Mouse (Mus musculus): ENCODE measurements at regions not wholly inside any gene's neighbourhood (a gene's known extent, or its start where the extent isn't known, plus 50 kb on each side); places are given as distances from the start of the nearest gene placed in this dataset.
A peak's percentile ranks its signal among the peaks of the same experiment; 100 is the strongest.

DNA sequence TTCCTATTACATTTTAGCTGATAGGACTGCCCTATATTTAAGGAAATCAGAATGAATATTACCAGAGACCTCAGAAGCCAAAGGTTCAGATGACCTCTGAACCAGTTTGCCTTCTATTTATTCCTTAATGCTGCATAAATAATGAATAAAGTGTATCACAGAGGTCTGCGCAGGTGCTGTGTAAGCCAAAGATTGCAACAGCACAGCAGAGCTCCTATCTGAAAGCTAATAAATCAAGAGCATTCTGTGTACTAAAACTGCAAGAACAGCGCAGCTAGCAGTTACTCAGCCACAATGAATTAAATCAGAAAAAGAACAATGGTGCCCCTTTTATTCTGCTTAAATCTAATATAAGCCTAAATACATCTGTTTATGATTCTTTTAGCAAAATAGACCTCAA lies 1208.5 kb downstream of the Rapgef2 start:
- no peak overlapping the region for H3K9ac ChIP-seq (ENCODE audit: low read depth, low read length)
- ATAC-seq (ENCODE audit: low read depth), result no peak
- H3K27me3 ChIP-seq (ENCODE audit: control insufficient read depth, insufficient read depth, low read depth, low read length), result no peaks in the 10 kb centered on the region
- no peaks in the 10 kb centered on the region for H3K4me1 ChIP-seq (ENCODE audit: control insufficient read depth, low read depth, low read length)
- no peak overlapping the region for H3K4me2 ChIP-seq (ENCODE audit: low read depth, low read length)
- WGBS (ENCODE audit: insufficient replicate concordance), result 64% methylated on average over 2 of the region's 2 CpGs
- no peak overlapping the region for H3K4me3 ChIP-seq (ENCODE audit: low read depth, low read length)
- no peaks in the 10 kb centered on the region for H3K9me3 ChIP-seq (replicated peaks; ENCODE audit: control insufficient read depth, low read length)
- H3K27ac ChIP-seq (ENCODE audit: low read length), result no peak overlapping the region
- no peaks in the 10 kb centered on the region for H3K36me3 ChIP-seq (ENCODE audit: control insufficient read depth, insufficient read depth)

DNA sequence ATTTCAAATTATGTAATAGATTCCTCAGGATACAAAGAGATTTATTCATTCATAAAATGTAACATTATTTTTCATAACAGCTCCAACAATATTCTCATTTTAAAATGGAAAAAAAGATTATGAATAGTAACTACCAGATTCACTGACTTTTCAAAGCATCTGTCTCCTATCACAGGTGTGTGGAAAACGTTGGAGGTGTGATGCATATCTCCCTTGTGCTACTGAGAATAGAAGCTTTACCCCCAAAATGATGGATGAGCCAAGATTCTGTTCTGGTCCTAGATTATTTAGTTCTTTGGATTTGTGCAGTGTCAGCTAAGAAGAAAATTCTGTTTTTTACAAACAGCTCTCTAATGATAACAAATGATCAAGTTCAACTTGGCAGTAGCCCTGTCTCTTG lies 1209.0 kb downstream of the Rapgef2 start:
- no peaks in the 10 kb centered on the region for H3K27me3 ChIP-seq (ENCODE audit: control insufficient read depth, insufficient read depth, low read depth, low read length)
- no peak overlapping the region for H3K4me3 ChIP-seq (ENCODE audit: low read depth, low read length)
- ATAC-seq (ENCODE audit: low read depth), result no peak
- whole genome bisulfite sequencing (ENCODE audit: insufficient replicate concordance), result 20% methylated on average over 1 of the region's 1 CpGs
- H3K9ac ChIP-seq (ENCODE audit: low read depth, low read length), result no peak overlapping the region
- no peaks in the 10 kb centered on the region for H3K4me1 ChIP-seq (ENCODE audit: control insufficient read depth, low read depth, low read length)
- no peaks in the 10 kb centered on the region for H3K9me3 ChIP-seq (replicated peaks; ENCODE audit: control insufficient read depth, low read length)
- no peak overlapping the region for H3K27ac ChIP-seq (ENCODE audit: low read length)
- no peak overlapping the region for H3K4me2 ChIP-seq (ENCODE audit: low read depth, low read length)
- no peaks in the 10 kb centered on the region for H3K36me3 ChIP-seq (ENCODE audit: control insufficient read depth, insufficient read depth)

DNA sequence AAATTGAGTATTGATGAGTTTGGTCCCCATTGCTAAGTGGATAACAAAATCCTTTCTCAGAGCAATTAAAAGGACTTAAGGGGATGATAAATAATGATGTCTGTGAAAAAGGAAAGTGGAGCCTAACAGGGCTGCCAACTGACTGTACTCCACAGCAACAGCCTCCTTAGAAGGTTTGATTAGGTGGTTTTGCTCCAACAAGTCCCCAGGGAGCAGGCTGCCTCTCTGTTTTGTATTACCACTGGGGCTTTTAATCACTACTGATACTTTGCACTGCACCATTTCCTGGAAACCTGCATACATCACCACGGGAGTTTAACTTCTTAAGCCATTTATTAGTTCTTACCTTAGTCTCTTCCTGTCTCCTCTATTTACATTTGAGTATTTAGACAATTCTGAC lies 1213.3 kb downstream of the Rapgef2 start:
- Histone ChIP-seq H3K4me3 (ENCODE audit: low read depth, low read length) (no peak overlapping the region), H3K4me2 (ENCODE audit: low read depth, low read length) (no peak overlapping the region), H3K36me3 (ENCODE audit: control insufficient read depth, insufficient read depth) (no peaks in the 10 kb centered on the region), H3K27me3 (ENCODE audit: control insufficient read depth, insufficient read depth, low read depth, low read length) (no peaks in the 10 kb centered on the region), H3K9ac (ENCODE audit: low read depth, low read length) (no peak overlapping the region), H3K4me1 (ENCODE audit: control insufficient read depth, low read depth, low read length) (no peaks in the 10 kb centered on the region), H3K27ac (ENCODE audit: low read length) (no peak overlapping the region), H3K9me3 (replicated peaks; ENCODE audit: control insufficient read depth, low read length) (no peaks in the 10 kb centered on the region)
- no peak for ATAC-seq (ENCODE audit: low read depth)
- WGBS (ENCODE audit: insufficient replicate concordance), result 48% methylated on average over 1 of the region's 1 CpGs

DNA sequence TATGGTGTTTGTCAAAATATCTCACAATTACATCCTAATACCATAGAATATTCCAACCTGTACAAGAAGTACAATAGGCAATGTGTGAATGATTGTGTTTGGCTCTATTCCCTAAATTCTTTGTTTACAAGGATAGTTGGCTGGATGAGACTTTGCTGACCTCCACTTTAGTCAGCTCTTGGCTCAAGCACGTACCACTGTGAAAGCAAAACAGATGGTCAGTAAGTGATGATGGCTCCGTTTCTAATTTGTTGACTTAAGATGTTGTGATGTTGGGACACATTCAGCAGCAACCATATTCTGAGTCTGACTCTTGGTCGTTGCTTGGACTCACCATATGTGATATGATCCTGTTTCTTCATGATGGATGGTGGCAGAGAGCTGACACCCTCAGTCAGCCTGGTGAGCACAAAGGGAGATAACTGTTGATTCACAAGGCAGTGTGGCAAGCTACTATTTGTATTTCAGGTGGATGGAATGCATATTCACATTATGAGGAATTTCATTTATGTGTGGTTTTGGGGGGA lies 1219.1 kb downstream of the Rapgef2 start:
- Histone ChIP-seq H3K4me2 (ENCODE audit: low read depth, low read length) (no peak overlapping the region), H3K4me3 (ENCODE audit: low read depth, low read length) (no peak overlapping the region), H3K36me3 (ENCODE audit: control insufficient read depth, insufficient read depth) (no peaks in the 10 kb centered on the region), H3K4me1 (ENCODE audit: control insufficient read depth, low read depth, low read length) (no peaks in the 10 kb centered on the region), H3K9ac (ENCODE audit: low read depth, low read length) (no peak overlapping the region), H3K27me3 (ENCODE audit: control insufficient read depth, insufficient read depth, low read depth, low read length) (no peaks in the 10 kb centered on the region), H3K9me3 (replicated peaks; ENCODE audit: control insufficient read depth, low read length) (no peaks in the 10 kb centered on the region), H3K27ac (ENCODE audit: low read length) (no peak overlapping the region)
- WGBS (ENCODE audit: insufficient replicate concordance), result 56% methylated on average over 3 of the region's 3 CpGs
- no peak for ATAC-seq (ENCODE audit: low read depth)

DNA sequence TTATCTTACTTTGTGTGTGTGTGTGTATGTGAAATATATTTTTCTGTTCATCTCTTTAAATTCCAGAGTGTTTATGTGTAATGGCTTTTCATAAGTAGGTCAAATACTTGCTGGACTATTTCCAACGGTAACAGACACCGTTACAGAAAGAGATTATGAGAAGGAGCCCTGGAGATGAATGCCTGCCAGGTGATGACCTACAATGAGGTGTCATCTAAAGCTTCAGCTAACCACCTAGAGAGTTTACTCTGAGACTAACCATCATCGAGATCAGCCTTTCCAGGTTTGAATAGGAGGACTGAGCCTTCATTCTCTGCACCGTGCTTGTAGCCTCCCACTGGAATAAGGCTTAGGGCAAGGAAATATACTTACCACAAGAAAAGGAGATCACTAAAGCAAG lies 1220.0 kb downstream of the Rapgef2 start:
- no peak for ATAC-seq (ENCODE audit: low read depth)
- 75% methylated on average over 4 of the region's 4 CpGs for WGBS (ENCODE audit: insufficient replicate concordance)
- H3K27me3 ChIP-seq (ENCODE audit: control insufficient read depth, insufficient read depth, low read depth, low read length), result no peaks in the 10 kb centered on the region
- no peak overlapping the region for H3K9ac ChIP-seq (ENCODE audit: low read depth, low read length)
- no peak overlapping the region for H3K27ac ChIP-seq (ENCODE audit: low read length)
- no peaks in the 10 kb centered on the region for H3K9me3 ChIP-seq (replicated peaks; ENCODE audit: control insufficient read depth, low read length)
- H3K4me1 ChIP-seq (ENCODE audit: control insufficient read depth, low read depth, low read length), result no peaks in the 10 kb centered on the region
- H3K4me2 ChIP-seq (ENCODE audit: low read depth, low read length), result no peak overlapping the region
- H3K4me3 ChIP-seq (ENCODE audit: low read depth, low read length), result no peak overlapping the region
- H3K36me3 ChIP-seq (ENCODE audit: control insufficient read depth, insufficient read depth), result no peaks in the 10 kb centered on the region

DNA sequence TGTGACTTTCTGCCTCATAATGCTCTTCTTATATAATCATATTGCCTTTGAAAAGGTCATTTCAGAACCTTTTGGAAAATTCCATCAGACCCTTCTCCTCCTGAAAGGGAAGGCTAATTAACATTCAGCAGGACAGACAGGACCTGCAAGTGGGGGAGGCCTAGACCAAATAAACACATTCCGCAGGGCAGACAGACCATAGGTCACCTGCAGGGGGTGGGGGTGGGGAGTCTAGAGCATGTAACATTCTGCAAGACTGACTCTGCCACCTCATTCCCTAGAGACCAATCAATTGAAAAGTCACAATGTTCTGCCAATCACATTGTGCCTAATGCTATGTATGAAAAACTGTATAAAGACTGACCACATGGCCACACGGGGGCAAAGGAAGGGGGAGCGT lies 1223.8 kb downstream of the Rapgef2 start:
- no peaks in the 10 kb centered on the region for H3K27me3 ChIP-seq (ENCODE audit: control insufficient read depth, insufficient read depth, low read depth, low read length)
- H3K4me2 ChIP-seq (ENCODE audit: low read depth, low read length), result no peak overlapping the region
- H3K36me3 ChIP-seq (ENCODE audit: control insufficient read depth, insufficient read depth), result no peaks in the 10 kb centered on the region
- no peaks in the 10 kb centered on the region for H3K4me1 ChIP-seq (ENCODE audit: control insufficient read depth, low read depth, low read length)
- peak; percentile 64 for ATAC-seq (ENCODE audit: low read depth)
- 63% methylated on average over 3 of the region's 3 CpGs for WGBS (ENCODE audit: insufficient replicate concordance)
- H3K4me3 ChIP-seq (ENCODE audit: low read depth, low read length), result no peak overlapping the region
- no peak overlapping the region for H3K9ac ChIP-seq (ENCODE audit: low read depth, low read length)
- H3K9me3 ChIP-seq (replicated peaks; ENCODE audit: control insufficient read depth, low read length), result no peaks in the 10 kb centered on the region
- no peak overlapping the region for H3K27ac ChIP-seq (ENCODE audit: low read length)

DNA sequence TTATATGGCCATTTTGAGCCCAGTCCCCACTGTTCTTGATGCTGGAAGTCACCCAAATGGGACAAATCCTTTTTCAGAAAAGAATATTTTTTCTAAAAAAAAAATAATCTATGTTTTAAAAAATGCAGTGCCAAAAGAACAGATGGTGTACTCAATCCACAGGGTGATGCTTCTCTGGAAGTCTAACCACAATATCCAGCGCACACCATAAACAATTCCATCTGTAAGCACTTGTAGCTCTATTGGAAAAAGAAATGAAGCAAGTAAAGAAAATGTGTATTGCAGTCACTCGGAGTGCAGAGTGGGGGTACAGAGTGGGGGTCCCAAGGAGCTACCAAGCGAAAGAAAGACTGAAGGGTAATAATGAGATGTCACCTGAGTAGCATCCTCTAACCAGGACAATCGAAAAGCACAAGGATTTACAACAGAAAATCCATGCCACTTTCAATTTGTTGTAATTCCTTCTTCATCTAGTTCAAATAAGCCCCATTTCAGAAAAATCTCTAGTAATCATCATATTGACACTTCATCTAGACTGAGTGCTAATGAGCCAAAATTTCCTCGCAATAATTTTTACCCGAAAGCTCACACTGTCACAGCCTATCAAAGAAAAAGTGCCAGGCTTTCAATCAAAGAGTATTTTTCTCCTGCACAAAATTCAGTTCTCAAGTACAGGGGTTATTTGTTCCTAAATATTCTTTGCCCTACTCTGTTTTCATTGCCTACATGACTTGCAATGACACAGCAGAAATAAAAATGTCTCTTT lies 1226.3 kb downstream of the Rapgef2 start:
- Histone ChIP-seq H3K27ac (ENCODE audit: low read length) (no peak overlapping the region), H3K4me2 (ENCODE audit: low read depth, low read length) (no peak overlapping the region)
- 65% methylated on average over 6 of the region's 6 CpGs for WGBS (ENCODE audit: insufficient replicate concordance)

More for the DNA sequence above, 1226.3 kb downstream of the Rapgef2 start:
- Histone ChIP-seq H3K4me3 (ENCODE audit: low read depth, low read length) (no peak overlapping the region), H3K9ac (ENCODE audit: low read depth, low read length) (no peak overlapping the region), H3K36me3 (ENCODE audit: control insufficient read depth, insufficient read depth) (no peaks in the 10 kb centered on the region), H3K4me1 (ENCODE audit: control insufficient read depth, low read depth, low read length) (no peaks in the 10 kb centered on the region), H3K9me3 (replicated peaks; ENCODE audit: control insufficient read depth, low read length) (no peaks in the 10 kb centered on the region), H3K27me3 (ENCODE audit: control insufficient read depth, insufficient read depth, low read depth, low read length) (no peaks in the 10 kb centered on the region)
- ATAC-seq (ENCODE audit: low read depth), result no peak
